Mouse (Mus musculus): ENCODE results near the gene Defb28.

DNA sequence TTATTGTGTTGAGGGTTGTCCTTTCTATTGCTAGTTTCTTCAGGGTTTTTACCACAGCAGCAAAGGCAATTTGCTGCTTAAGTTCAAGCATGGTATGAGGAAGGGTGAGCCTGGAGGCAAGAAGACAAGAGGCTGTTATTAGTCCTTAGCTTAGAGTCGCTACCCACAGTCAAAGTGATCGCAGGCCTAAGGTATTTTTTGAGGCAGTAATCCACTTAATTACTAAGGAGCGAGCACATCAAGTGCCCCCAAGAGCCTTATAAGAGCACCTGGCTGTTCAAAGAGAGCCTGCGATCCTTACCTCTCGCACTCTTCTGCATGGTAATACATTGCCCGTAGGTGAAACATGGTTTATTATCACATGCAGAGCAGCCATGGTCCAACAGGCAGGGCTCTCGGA, 36.3 kb upstream of the Defb28 start:
- TF ChIP-seq POLR2A (IDR thresholded peaks at IDR 0.05; ENCODE audit: borderline replicate concordance, low read depth, low read length) = no peak
- TF ChIP-seq CTCF (IDR thresholded peaks at IDR 0.05; ENCODE audit: low read depth, low read length) = no peak

Data from bone marrow macrophage, adult 2 months (primary cell).